16 mouse cellular contexts compared by ENCODE assay signal in genomic region chr17:12530081-12530480, GRCm38 (mm10). TPM values are rescaled to one million over a fixed set of nuclear protein-coding genes. Genes with fewer than 3 reads are reported as not detected.
DNase-seq lines count a peak whose midpoint lies in the region; ATAC-seq and TF ChIP-seq lines count a peak whose summit lies in the region.
"Had no signal": no experiment of that assay in that cellular context is flagged by ENCODE, and none has a peak within 500 bp of the region (broad histone marks: within the 10 kb centered on the region; RNA-seq: fewer than 3 reads in every experiment).

No protein-coding gene starts in this region.

- intact Hi-C loops in gastrocnemius, adult 2 months (cut with DNase I) = no loop called here

- DNase-seq in kidney, adult 8-10 months = peak; percentile 17 to 41
- DNase-seq in adrenal gland, postnatal 36 days = peak; percentile 14 to 16
- DNase-seq in heart, embryonic 10.5 days (ENCODE audit: low spot score) = no peak
- peak; percentile 34 for DNase-seq in lung, postnatal 10 days
- DNase-seq in gastrocnemius, adult 2 months = no peak
- DNase-seq: cerebellum, postnatal 14 days; right cerebral cortex, postnatal 25 days had no signal

- no peak overlapping the region for H3K4me3 ChIP-seq in kidney, embryonic 14.5 days (ENCODE audit: low read length)
- no peak overlapping the region for H3K4me3 ChIP-seq in heart, embryonic 10.5 days
- H3K4me3 ChIP-seq in gastrocnemius, adult 2 months = no peak overlapping the region
- no peak overlapping the region for H3K4me3 ChIP-seq in midbrain, embryonic 16.5 days (ENCODE audit: low read depth, low read length)
- H3K4me3 ChIP-seq: hindbrain, embryonic 13.5 days; myocyte had no signal

- no peak overlapping the region for H3K4me2 ChIP-seq in kidney, embryonic 14.5 days (replicated peaks; ENCODE audit: low read depth, low read length)
- H3K4me2 ChIP-seq in midbrain, embryonic 16.5 days (ENCODE audit: low read length) = no peak overlapping the region
- H3K4me2 ChIP-seq: hindbrain, embryonic 13.5 days; midbrain, embryonic 11.5 days had no signal

- H3K27ac ChIP-seq in kidney, embryonic 14.5 days (ENCODE audit: low read depth, low read length) = no peak overlapping the region
- H3K27ac ChIP-seq in heart, embryonic 10.5 days = peak overlapping the region; percentile 75
- no peak overlapping the region for H3K27ac ChIP-seq in gastrocnemius, adult 2 months
- no peak overlapping the region for H3K27ac ChIP-seq in midbrain, embryonic 16.5 days (ENCODE audit: low read length)
- H3K27ac ChIP-seq: hindbrain, embryonic 13.5 days; liver, embryonic 14.5 days had no signal

- no peak for TF ChIP-seq CTCF in gastrocnemius, adult 2 months (IDR thresholded peaks at IDR 0.05)

- no peak for ATAC-seq in kidney, embryonic 14.5 days (ENCODE audit: low FRiP score, low TSS enrichment)
- no peak for ATAC-seq in midbrain, embryonic 16.5 days
- ATAC-seq: CD4-positive, CD25-positive, alpha-beta regulatory T cell, adult 4 months; intestine, postnatal 0 days had no signal

- no peaks in the 10 kb centered on the region for H3K27me3 ChIP-seq in kidney, embryonic 14.5 days (ENCODE audit: control insufficient read depth, insufficient read depth, low read length)
- 0 out of 2 replicates have a peak, but pooled peaks cover 7% of the 10 kb centered on the region for H3K27me3 ChIP-seq in heart, embryonic 10.5 days (ENCODE audit: insufficient read depth, poor library complexity, severe bottlenecking)
- no peaks in the 10 kb centered on the region for H3K27me3 ChIP-seq in midbrain, embryonic 16.5 days (ENCODE audit: control insufficient read depth, insufficient read depth, low read depth, low read length)
- H3K27me3 ChIP-seq: hindbrain, embryonic 13.5 days had no signal

- H3K36me3 ChIP-seq in kidney, embryonic 14.5 days (ENCODE audit: control insufficient read depth, insufficient read depth, low read length) = no peaks in the 10 kb centered on the region
- H3K36me3 ChIP-seq in heart, embryonic 10.5 days = no peaks in the 10 kb centered on the region
- no peaks in the 10 kb centered on the region for H3K36me3 ChIP-seq in midbrain, embryonic 16.5 days (ENCODE audit: control insufficient read depth, insufficient read depth, low read length)
- H3K36me3 ChIP-seq: hindbrain, embryonic 13.5 days had no signal

- H3K4me1 ChIP-seq in kidney, embryonic 14.5 days (ENCODE audit: control insufficient read depth, insufficient read depth, low read length) = no peaks in the 10 kb centered on the region
- peaks cover 26% of the 10 kb centered on the region for H3K4me1 ChIP-seq in heart, embryonic 10.5 days
- no peaks in the 10 kb centered on the region for H3K4me1 ChIP-seq in midbrain, embryonic 16.5 days (ENCODE audit: control insufficient read depth, insufficient read depth, low read length)
- H3K4me1 ChIP-seq: hindbrain, embryonic 13.5 days had no signal

- no peak overlapping the region for H3K9ac ChIP-seq in kidney, embryonic 14.5 days (ENCODE audit: low read depth, low read length)
- H3K9ac ChIP-seq in midbrain, embryonic 16.5 days (ENCODE audit: low read depth, low read length) = no peak overlapping the region
- H3K9ac ChIP-seq: hindbrain, embryonic 13.5 days; liver, embryonic 14.5 days had no signal

- H3K9me3 ChIP-seq in kidney, embryonic 14.5 days (ENCODE audit: control insufficient read depth, low read length) = no peaks in the 10 kb centered on the region
- no peaks in the 10 kb centered on the region for H3K9me3 ChIP-seq in heart, embryonic 10.5 days
- no peaks in the 10 kb centered on the region for H3K9me3 ChIP-seq in midbrain, embryonic 16.5 days (replicated peaks; ENCODE audit: control insufficient read depth, low read length, poor library complexity, severe bottlenecking)
- H3K9me3 ChIP-seq: hindbrain, embryonic 13.5 days had no signal

- WGBS in kidney, embryonic 14.5 days = 67% methylated on average over 6 of the region's 6 CpGs
- WGBS in heart, embryonic 10.5 days = 27% methylated on average over 6 of the region's 6 CpGs
- WGBS in midbrain, embryonic 16.5 days = 81% methylated on average over 6 of the region's 6 CpGs

RNA-seq across cellular contexts. Expression of gene Slc22a3, which starts 22.6 kb away (rescaled TPM):
- 0.41 and 0.53 TPM in 2 replicates for polyA plus RNA-seq in kidney, embryonic 14.5 days (2014; fragmentation: Nextera tagmentation; extraction: Ambion mirVana)
- total RNA-seq in adrenal gland, postnatal 36 days (2021) = 1 to 10 TPM; 7.2 to 9.1 TPM
- polyA plus RNA-seq in heart, embryonic 10.5 days (2016; fragmentation: Nextera tagmentation; extraction: Ambion mirVana) = 0.32 and 0.74 TPM in 2 replicates
- 1 to 10 TPM; 2.0 to 2.1 TPM for total RNA-seq in gastrocnemius, adult 2 months (2021)
- 1.9 and 2.3 TPM in 2 replicates for polyA plus RNA-seq in midbrain, embryonic 16.5 days (2015; fragmentation: Nextera tagmentation; extraction: Ambion mirVana)
- polyA plus RNA-seq: CD4-positive, CD25-positive, alpha-beta regulatory T cell, adult 4 months; myocyte had no signal

RNA-seq across cellular contexts. Expression of gene Slc22a2, which starts 53.9 kb away (rescaled TPM):
- 0.23 and 1.8 TPM in 2 replicates for polyA plus RNA-seq in kidney, embryonic 14.5 days (2014; fragmentation: Nextera tagmentation; extraction: Ambion mirVana)
- under 1 TPM; 0.16 to 0.26 TPM for total RNA-seq in adrenal gland, postnatal 36 days (2021)
- 0.09 TPM in 1 of 2 replicates, not detected in the other for polyA plus RNA-seq in heart, embryonic 10.5 days (2016; fragmentation: Nextera tagmentation; extraction: Ambion mirVana)
- not detected for total RNA-seq in gastrocnemius, adult 2 months (2021)
- polyA plus RNA-seq in midbrain, embryonic 16.5 days (2015; fragmentation: Nextera tagmentation; extraction: Ambion mirVana) = 0.85 and 1.3 TPM in 2 replicates
- polyA plus RNA-seq: embryonic facial prominence, embryonic 11.5 days; intestine, postnatal 0 days; midbrain, embryonic 11.5 days; myocyte had no signal

Comparison
In these comparisons a context has a peak if more than half of its experiments do, and no peak if none do; other contexts are left out.
1. DNase-seq: peak in kidney, adult 8-10 months (2 of 2), adrenal gland, postnatal 36 days (2 of 2) and lung, postnatal 10 days (single experiment); none in heart, embryonic 10.5 days (single experiment) and gastrocnemius, adult 2 months (single experiment).